Mouse (Mus musculus): Measurements from ENCODE around the gene Nfrkb. TPM values are rescaled to one million over a fixed set of nuclear protein-coding genes. Genes with fewer than 3 reads are reported as not detected.

The Nfrkb gene
- total RNA-seq, 2 experiments from 2014 or later: 13.1 TPM

Other genes starting within 250 kb of the Nfrkb start
- gene Aplp2, start 174.4 kb upstream of the Nfrkb start, total RNA-seq (2021): 100 to 1,000 TPM; 304 to 309 TPM
- 1 to 10 TPM; 5.4 to 5.5 TPM for gene Prdm10, start 105.7 kb upstream of the Nfrkb start, total RNA-seq (2021)
- gene Tmem45b, start 78.3 kb downstream of the Nfrkb start, total RNA-seq (2021): 1 to 10 TPM in 1 of 2 experiments, under 1 TPM in 1; 0.41 to 2.0 TPM